Mouse (Mus musculus) heart, embryonic 12.5 days (tissue): ENCODE data around the gene Fam184b. TPM values are rescaled to one million over a fixed set of nuclear protein-coding genes. Genes with fewer than 3 reads are reported as not detected.

Experiments used
- ATAC-seq: fragments of 200-750 bp; cut with Nextera tagmentation; 2 replicates; pipeline ENCODE4 v1.8.0; 2017; ENCODE audit warnings: moderate TSS enrichment, moderate library complexity; ENCODE audit not compliant: insufficient number of reproducible peaks, low FRiP score
- H3K27ac ChIP-seq: fragments of 300-500 bp; sonication (generic); 2 replicates; pipeline ENCODE4 v1.5.1; 2016; ENCODE audit warnings: mild to moderate bottlenecking, moderate library complexity; ENCODE audit not compliant: poor library complexity, severe bottlenecking
- H3K27me3 ChIP-seq: fragments of 300-500 bp; sonication (generic); replicated peaks from 2 replicates; pipeline ENCODE4 v1.6.1; 2016; ENCODE audit warnings: mild to moderate bottlenecking, moderate library complexity
- H3K36me3 ChIP-seq: fragments of 300-500 bp; sonication (generic); 2 replicates; pipeline ENCODE4 v1.6.1; 2016; ENCODE audit warnings: mild to moderate bottlenecking, moderate library complexity
- H3K4me1 ChIP-seq: fragments of 300-500 bp; sonication (generic); replicated peaks from 2 replicates; pipeline ENCODE4 v1.6.1; 2016; ENCODE audit warnings: mild to moderate bottlenecking
- H3K4me2 ChIP-seq: fragments of 300-500 bp; sonication (generic); 2 replicates; pipeline ENCODE4 v1.6.1; 2016; ENCODE audit warnings: mild to moderate bottlenecking, moderate library complexity
- H3K4me3 ChIP-seq: fragments of 300-500 bp; sonication (generic); 2 replicates; pipeline ENCODE4 v1.5.1; 2016; ENCODE audit warnings: mild to moderate bottlenecking
- H3K9ac ChIP-seq: fragments of 300-500 bp; sonication (generic); 2 replicates; pipeline ENCODE4 v1.6.1; 2016; ENCODE audit warnings: mild to moderate bottlenecking, moderate library complexity
- H3K9me3 ChIP-seq: fragments of 300-500 bp; sonication (generic); replicated peaks from 2 replicates; pipeline ENCODE4 v1.6.1; 2016; ENCODE audit warnings: mild to moderate bottlenecking, moderate library complexity
- WGBS: fragments of 180-500 bp; shearing (Covaris S2); methylation state at CpG from one replicate; pipeline ENCODE4 v1.1.7; 2016; 5-methylcytosine and 5-hydroxymethylcytosine counted together
- polyA plus RNA-seq: library from polyadenylated mRNA; unstranded; fragments of >200 nt; fragmentation: Nextera tagmentation; extraction: Ambion mirVana; gene quantifications from 2 replicates; pipeline ENCODE4 v1.2.1, GENCODE M21; 2016

Gene Fam184b
- polyA plus RNA-seq, 1 experiment from 2014 or later: 0.23 TPM

- H3K4me1 ChIP-seq: no peaks in the 10 kb centered on the region
- WGBS: 50% methylated on average over 10 of the region's 10 CpGs
- H3K4me2 ChIP-seq: no peak overlapping the region
- H3K4me3 ChIP-seq: no peak overlapping the region
- ATAC-seq: no peak
- no peak overlapping the region for H3K27ac ChIP-seq
- H3K36me3 ChIP-seq: no peaks in the 10 kb centered on the region
- 0 out of 2 replicates have a peak, but pooled peaks cover 4% of the 10 kb centered on the region for H3K27me3 ChIP-seq
- H3K9ac ChIP-seq: no peak overlapping the region
- no peaks in the 10 kb centered on the region for H3K9me3 ChIP-seq
Observed at GRCm38 (mm10) chr5:45539502-45539901, 99.9 kb downstream of the Fam184b start.

- WGBS: 64% methylated on average over 4 of the region's 4 CpGs
- Histone ChIP-seq H3K4me3 (no peak overlapping the region), H3K27ac (no peak overlapping the region), H3K9me3 (no peaks in the 10 kb centered on the region), H3K4me2 (no peak overlapping the region), H3K36me3 (peaks cover 13% of the 10 kb centered on the region), H3K4me1 (no peaks in the 10 kb centered on the region), H3K27me3 (0 out of 2 replicates have a peak, but pooled peaks cover 4% of the 10 kb centered on the region), H3K9ac (no peak overlapping the region)
- no peak for ATAC-seq
Observed at GRCm38 (mm10) chr5:45535177-45535576, 104.2 kb downstream of the Fam184b start.

- Histone ChIP-seq H3K9me3 (no peaks in the 10 kb centered on the region), H3K27me3 (0 out of 2 replicates have a peak, but pooled peaks cover 4% of the 10 kb centered on the region), H3K36me3 (peaks cover 13% of the 10 kb centered on the region), H3K4me3 (no peak overlapping the region), H3K9ac (no peak overlapping the region), H3K4me1 (no peaks in the 10 kb centered on the region), H3K27ac (no peak overlapping the region), H3K4me2 (peak overlapping the region; percentile 28)
- 0 out of 2 replicates have a peak, but pooled peaks have one; percentile 33 for ATAC-seq
- WGBS: 7% methylated on average over 17 of the region's 17 CpGs
Observed at GRCm38 (mm10) chr5:45534319-45535098, 104.9 kb downstream of the Fam184b start.

GRCm38 (mm10) chr5:45529696-45530095 is 109.7 kb downstream of the Fam184b start:
- Histone ChIP-seq H3K9ac (no peak overlapping the region), H3K4me3 (no peak overlapping the region), H3K9me3 (no peaks in the 10 kb centered on the region), H3K27me3 (no peaks in the 10 kb centered on the region), H3K36me3 (peaks cover 50% of the 10 kb centered on the region), H3K4me1 (no peaks in the 10 kb centered on the region), H3K4me2 (no peak overlapping the region), H3K27ac (no peak overlapping the region)
- WGBS: 80% methylated on average over 3 of the region's 3 CpGs
- no peak for ATAC-seq

- no peak overlapping the region for H3K4me2 ChIP-seq
- no peak for ATAC-seq
- H3K27me3 ChIP-seq: no peaks in the 10 kb centered on the region
- H3K9ac ChIP-seq: no peak overlapping the region
- H3K4me3 ChIP-seq: no peak overlapping the region
- H3K9me3 ChIP-seq: no peaks in the 10 kb centered on the region
- peaks cover 8% of the 10 kb centered on the region for H3K4me1 ChIP-seq
- H3K27ac ChIP-seq: no peak overlapping the region
- WGBS: 96% methylated on average over 4 of the region's 4 CpGs
- H3K36me3 ChIP-seq: peaks cover 55% of the 10 kb centered on the region
Observed at GRCm38 (mm10) chr5:45526338-45526737, 113.1 kb downstream of the Fam184b start.

- H3K9ac ChIP-seq: no peak overlapping the region
- H3K9me3 ChIP-seq: no peaks in the 10 kb centered on the region
- ATAC-seq: no peak
- H3K36me3 ChIP-seq: peaks cover 46% of the 10 kb centered on the region
- H3K4me3 ChIP-seq: no peak overlapping the region
- WGBS: 91% methylated on average over 10 of the region's 10 CpGs
- H3K4me1 ChIP-seq: peaks cover 14% of the 10 kb centered on the region
- H3K27me3 ChIP-seq: no peaks in the 10 kb centered on the region
- no peak overlapping the region for H3K27ac ChIP-seq
- no peak overlapping the region for H3K4me2 ChIP-seq
Observed at GRCm38 (mm10) chr5:45525101-45525500, 114.3 kb downstream of the Fam184b start.

GRCm38 (mm10) chr5:45521601-45522000 is 117.8 kb downstream of the Fam184b start:
- Histone ChIP-seq H3K9ac (no peak overlapping the region), H3K4me1 (peaks cover 14% of the 10 kb centered on the region), H3K9me3 (no peaks in the 10 kb centered on the region), H3K4me3 (peak overlapping the region; percentile 83), H3K4me2 (peak overlapping the region; percentile 89), H3K36me3 (peaks cover 30% of the 10 kb centered on the region), H3K27me3 (no peaks in the 10 kb centered on the region), H3K27ac (no peak overlapping the region)
- no peak for ATAC-seq
- WGBS: 91% methylated on average over 6 of the region's 6 CpGs

- H3K27ac ChIP-seq: no peak overlapping the region
- H3K4me3 ChIP-seq: peak overlapping the region; percentile 83
- peak overlapping the region; percentile 89 for H3K4me2 ChIP-seq
- peaks cover 14% of the 10 kb centered on the region for H3K4me1 ChIP-seq
- no peak for ATAC-seq
- no peaks in the 10 kb centered on the region for H3K9me3 ChIP-seq
- 2% methylated on average over 5 of the region's 5 CpGs for WGBS
- peaks cover 21% of the 10 kb centered on the region for H3K36me3 ChIP-seq
- no peaks in the 10 kb centered on the region for H3K27me3 ChIP-seq
- peak overlapping the region; percentile 90 for H3K9ac ChIP-seq
Observed at GRCm38 (mm10) chr5:45520809-45521110, 118.7 kb downstream of the Fam184b start.

GRCm38 (mm10) chr5:45519960-45520808 is 119.2 kb downstream of the Fam184b start, which contains the start of gene Med28:
TSS of gene Med28 (plus strand) at chr5:45520229.
- Histone ChIP-seq H3K36me3 (peaks cover 20% of the 10 kb centered on the region), H3K4me2 (peak within 1 kb of the TSS; percentile 89), H3K9ac (peak within 1 kb of the TSS; percentile 90), H3K9me3 (no peaks in the 10 kb centered on the region), H3K27ac (peak within 1 kb of the TSS; percentile 15; the same call in 1 of the 2 replicates), H3K4me3 (peak within 1 kb of the TSS; percentile 83), H3K4me1 (peaks cover 14% of the 10 kb centered on the region), H3K27me3 (no peaks in the 10 kb centered on the region)
- WGBS: 2% methylated on average over 56 of the region's 56 CpGs
- peak; percentile 98 for ATAC-seq

- no peak overlapping the region for H3K27ac ChIP-seq
- H3K9me3 ChIP-seq: no peaks in the 10 kb centered on the region
- ATAC-seq: no peak
- peaks cover 38% of the 10 kb centered on the region for H3K36me3 ChIP-seq
- no peaks in the 10 kb centered on the region for H3K27me3 ChIP-seq
- no peaks in the 10 kb centered on the region; the same call in 1 of the 2 replicates for H3K4me1 ChIP-seq
- WGBS: 88% methylated on average over 10 of the region's 10 CpGs
- no peak overlapping the region for H3K4me2 ChIP-seq
- H3K9ac ChIP-seq: no peak overlapping the region
- H3K4me3 ChIP-seq: no peak overlapping the region
Observed at GRCm38 (mm10) chr5:45515151-45515743, 124.2 kb downstream of the Fam184b start.

GRCm38 (mm10) chr5:45514599-45514998 is 124.8 kb downstream of the Fam184b start:
- no peak for ATAC-seq
- Histone ChIP-seq H3K27me3 (no peaks in the 10 kb centered on the region), H3K9ac (no peak overlapping the region), H3K4me3 (no peak overlapping the region), H3K4me1 (no peaks in the 10 kb centered on the region), H3K36me3 (peaks cover 44% of the 10 kb centered on the region), H3K9me3 (no peaks in the 10 kb centered on the region), H3K4me2 (no peak overlapping the region), H3K27ac (no peak overlapping the region)
- WGBS: 72% methylated on average over 1 of the region's 1 CpGs
